Mouse (Mus musculus) small intestine, adult 2 months (tissue): ENCODE data around the gene Atn1.

Experiments
- CTCF ChIP-seq: fragments of 200-500 bp; IDR thresholded peaks from 2 replicates; pipeline ENCODE4 v1.5.1; 2012; ENCODE audit warnings: low read depth, mild to moderate bottlenecking, control low read depth, inconsistent platforms, low read length, moderate library complexity, mixed read lengths; ENCODE audit not compliant: insufficient replicate concordance, insufficient read length; ENCODE audit errors: extremely low read depth
- POLR2A ChIP-seq: fragments of 200-500 bp; IDR thresholded peaks from 2 replicates; pipeline ENCODE4 v1.6.1; 2012; ENCODE audit warnings: low read depth, mild to moderate bottlenecking, control low read depth, inconsistent platforms, low read length, moderate library complexity

GRCm38 (mm10) chr6:124706061-124706627, 50.2 kb downstream of the Atn1 start:
- no peak for TF ChIP-seq CTCF
- no peak for TF ChIP-seq POLR2A
